Mouse (Mus musculus) v-Abl transformed pro-B cells (cell line): Measurements from ENCODE around the gene Rdh12.

Source experiments
- in situ Hi-C, 2 experiments: fragments of 400-800 bp; cut with MboI; formaldehyde crosslinking; loops; one replicate each; pipeline ENCODE4 v1.15.1; 2025; ENCODE audit not compliant: unreplicated experiment in 2 of 2

The Rdh12 gene

GRCm38 (mm10) chr12:79208703-79209464 is at the start of gene Rdh12:
Rdh12 (plus strand) TSS chr12:79208914.
- in situ Hi-C loops = no loop called here

- in situ Hi-C loops = loop anchor here in 1 of 2 experiments (25.0 kb wide), 1 partner anchor 1474 kb away; the partner anchor contains the start of genes Erh and Slc39a9
These were observed 45.8 kb upstream of the Rdh12 start for GRCm38 (mm10) chr12:79162876-79163275.

- in situ Hi-C loops = loop anchor here in 1 of 2 experiments (25.0 kb wide), 1 partner anchor 1468 kb away; the partner anchor contains the start of genes Erh and Slc39a9
These were observed 39.5 kb upstream of the Rdh12 start for GRCm38 (mm10) chr12:79169173-79169572.

GRCm38 (mm10) chr12:79170421-79170820 is 38.3 kb upstream of the Rdh12 start:
- in situ Hi-C loops = loop anchor here (10.0 to 25.0 kb wide), 2 partner anchors 1467 to 1774 kb away; partner anchors contain the start of genes Erh (in 1 of the 2), Slc39a9 (in 1 of the 2) and Srsf5 (in 1 of the 2)

GRCm38 (mm10) chr12:79171269-79171995 is 37.3 kb upstream of the Rdh12 start:
- in situ Hi-C loops = loop anchor here (10.0 to 25.0 kb wide), 2 partner anchors 1466 to 1773 kb away; partner anchors contain the start of genes Erh (in 1 of the 2), Slc39a9 (in 1 of the 2) and Srsf5 (in 1 of the 2)

- in situ Hi-C loops = loop anchor here (10.0 to 25.0 kb wide), 2 partner anchors 1465 to 1773 kb away; partner anchors contain the start of genes Erh (in 1 of the 2), Slc39a9 (in 1 of the 2) and Srsf5 (in 1 of the 2)
These were observed 36.4 kb upstream of the Rdh12 start, which contains the start of gene Vti1b for GRCm38 (mm10) chr12:79172019-79172941. Vti1b (minus strand) TSS chr12:79172667.

GRCm38 (mm10) chr12:79173721-79174120 is 35.0 kb upstream of the Rdh12 start:
- in situ Hi-C loops = loop anchor here (10.0 to 25.0 kb wide), 2 partner anchors 1464 to 1771 kb away; partner anchors contain the start of genes Erh (in 1 of the 2), Slc39a9 (in 1 of the 2) and Srsf5 (in 1 of the 2)

GRCm38 (mm10) chr12:79175998-79176397 is 32.7 kb upstream of the Rdh12 start:
- in situ Hi-C loops = loop anchor here (10.0 to 25.0 kb wide), 3 partner anchors 411 to 1769 kb away; partner anchors contain the start of gene Srsf5 (in 1 of the 2)

GRCm38 (mm10) chr12:79185160-79185559 is 23.6 kb upstream of the Rdh12 start:
- in situ Hi-C loops = loop anchor here (25.0 kb wide), 2 partner anchors 402 to 952 kb away; no protein-coding TSS in a partner anchor

GRCm38 (mm10) chr12:79190931-79191673 is 17.6 kb upstream of the Rdh12 start:
- in situ Hi-C loops = loop anchor here (5.0 to 25.0 kb wide), 4 partner anchors 71 to 951 kb away; no protein-coding TSS in a partner anchor

- in situ Hi-C loops = loop anchor here (5.0 to 25.0 kb wide), 4 partner anchors 71 to 951 kb away; no protein-coding TSS in a partner anchor
These were observed 17.0 kb upstream of the Rdh12 start for GRCm38 (mm10) chr12:79191701-79192100.

GRCm38 (mm10) chr12:79192193-79192592 is 16.5 kb upstream of the Rdh12 start, which contains the start of gene Rdh11:
Rdh11 (minus strand) TSS chr12:79192293.
- in situ Hi-C loops = loop anchor here (5.0 to 25.0 kb wide), 4 partner anchors 70 to 950 kb away; no protein-coding TSS in a partner anchor

- in situ Hi-C loops = loop anchor here (5.0 to 25.0 kb wide), 4 partner anchors 69 to 949 kb away; no protein-coding TSS in a partner anchor
These were observed 15.3 kb upstream of the Rdh12 start for GRCm38 (mm10) chr12:79193441-79193840.

- in situ Hi-C loops = loop anchor here (25.0 kb wide), 2 partner anchors 390 to 940 kb away; no protein-coding TSS in a partner anchor
These were observed 11.6 kb upstream of the Rdh12 start for GRCm38 (mm10) chr12:79197105-79197504.

- in situ Hi-C loops = no loop called here
These were observed 6.8 kb upstream of the Rdh12 start for GRCm38 (mm10) chr12:79201882-79202281.

GRCm38 (mm10) chr12:79211447-79211846 is 2.7 kb downstream of the Rdh12 start:
- in situ Hi-C loops = no loop called here

GRCm38 (mm10) chr12:79217511-79217910 is 8.8 kb downstream of the Rdh12 start:
- in situ Hi-C loops = no loop called here

- in situ Hi-C loops = no loop called here
These were observed 26.9 kb downstream of the Rdh12 start for GRCm38 (mm10) chr12:79235485-79236080.
